Comparison of ENCODE assay signal across 8 mouse cellular contexts in genomic region chr12:34907506-34907850, GRCm38 (mm10). TPM values are rescaled to one million over a fixed set of nuclear protein-coding genes. Genes with fewer than 3 reads are reported as not detected.
DNase-seq lines count a peak whose midpoint lies in the region; ATAC-seq and TF ChIP-seq lines count a peak whose summit lies in the region.

No protein-coding gene starts in this region.

- intact Hi-C loops in gastrocnemius, adult 2 months (cut with DNase I), result no loop called here

- no peak for DNase-seq in gastrocnemius, adult 2 months
- DNase-seq in gastrocnemius, postnatal 25 days, result no peak
- peak; percentile 30 for DNase-seq in ES-CJ7 (ENCODE audit: low read depth, low spot score)
- DNase-seq in layer of hippocampus, adult 9-11 months, result peak; percentile 19
- DNase-seq in mesoderm, embryonic 11.5 days (ENCODE audit: low read depth, low spot score), result peak; percentile 35
- no peak for DNase-seq in ovary, postnatal 14 days (ENCODE audit: low spot score)

- no peaks in the 10 kb centered on the region for H3K36me3 ChIP-seq in embryonic facial prominence, embryonic 13.5 days

- 3% methylated on average over 10 of the region's 10 CpGs for WGBS in embryonic facial prominence, embryonic 13.5 days

- H3K27ac ChIP-seq in gastrocnemius, adult 2 months, result no peak overlapping the region
- H3K27ac ChIP-seq in embryonic facial prominence, embryonic 13.5 days, result no peak overlapping the region

- peaks cover 17% of the 10 kb centered on the region; the same call in 1 of the 2 replicates for H3K27me3 ChIP-seq in embryonic facial prominence, embryonic 13.5 days

- H3K4me3 ChIP-seq in gastrocnemius, adult 2 months, result peak overlapping the region; percentile 77
- peak overlapping the region; percentile 70 for H3K4me3 ChIP-seq in embryonic facial prominence, embryonic 13.5 days

- peak; percentile 13; the same call in 1 of the 2 replicates for TF ChIP-seq CTCF in gastrocnemius, adult 2 months (IDR thresholded peaks at IDR 0.05)

- peak overlapping the region; percentile 92 for H3K4me2 ChIP-seq in embryonic facial prominence, embryonic 13.5 days

- no peak for ATAC-seq in embryonic facial prominence, embryonic 13.5 days (ENCODE audit: insufficient number of reproducible peaks, insufficient read depth, low FRiP score, low TSS enrichment, low read depth)
- no peak for ATAC-seq in erythroid progenitor cell, adult 5-6 weeks (replicated peaks; ENCODE audit: low FRiP score, poor library complexity, severe bottlenecking)

- peak overlapping the region; percentile 72 for H3K9ac ChIP-seq in embryonic facial prominence, embryonic 13.5 days

- no peaks in the 10 kb centered on the region for H3K9me3 ChIP-seq in embryonic facial prominence, embryonic 13.5 days

- peaks cover 9% of the 10 kb centered on the region for H3K4me1 ChIP-seq in embryonic facial prominence, embryonic 13.5 days

RNA-seq across cellular contexts. Expression of gene Hdac9, which starts 9.4 kb away (rescaled TPM):
- 10 to 100 TPM in 1 of 2 experiments, 1 to 10 TPM in 1; 3.4 to 13.2 TPM for total RNA-seq in gastrocnemius, adult 2 months (2021)
- total RNA-seq in gastrocnemius, postnatal 25 days (2021), result 1 to 10 TPM; 3.8 to 4.5 TPM
- 7.6 and 8.4 TPM in 2 replicates for polyA plus RNA-seq in embryonic facial prominence, embryonic 13.5 days (2015; fragmentation: Nextera tagmentation; extraction: Ambion mirVana)
- 1.7 and 4.3 TPM in 2 replicates for total RNA-seq in erythroid progenitor cell, adult 5-6 weeks (2015; ENCODE audit: low replicate concordance)
- 2.2 and 2.3 TPM in 2 replicates for total RNA-seq in erythroid progenitor cell, adult 5-6 weeks (2017; ENCODE audit: low replicate concordance)

Comparison
In these comparisons a context has a peak if more than half of its experiments do, and no peak if none do; other contexts are left out.
1. DNase-seq: peak in ES-CJ7 (single experiment), layer of hippocampus, adult 9-11 months (single experiment) and mesoderm, embryonic 11.5 days (single experiment); none in gastrocnemius, adult 2 months (single experiment), gastrocnemius, postnatal 25 days (single experiment) and ovary, postnatal 14 days (single experiment).